Mouse (Mus musculus) megakaryocyte, embryonic 14.5 days (primary cell): ENCODE measurements around the gene Mkrn1.
"Not testable (repeated sequence)": the region's sequence is repeated elsewhere in the genome, so short reads cannot be mapped to it uniquely, and the experiment has no call there.

Experiments
- FLI1 ChIP-seq: IDR thresholded peaks from 2 replicates; pipeline ENCODE4 v1.6.1; 2012; ENCODE audit warnings: low read length, inconsistent platforms, mixed read lengths
- GATA1 ChIP-seq: IDR thresholded peaks from 3 replicates; pipeline ENCODE4 v1.6.1; 2012; ENCODE audit warnings: mixed read lengths, low read length, inconsistent platforms, borderline replicate concordance

- not testable (repeated sequence) for TF ChIP-seq GATA1, FLI1
Observed at GRCm38 (mm10) chr6:39416654-39417053, 3.6 kb downstream of the Mkrn1 start.
